Mouse (Mus musculus) heart, postnatal 14 days (tissue): ENCODE results near the gene Il21r. TPM values are rescaled to one million over a fixed set of nuclear protein-coding genes. Genes with fewer than 3 reads are reported as not detected.
A peak's percentile ranks its signal among the peaks of the same experiment; 100 is the strongest.

Experiments
- DNase-seq, 2 experiments: peaks; one replicate each; pipeline ENCODE4 v3.0.0; 2021 to 2022
- intact Hi-C: fragments of 180-260 bp; cut with DNase I; formaldehyde crosslinking; loops from one replicate; pipeline ENCODE4 v1.15.1; 2025
- total RNA-seq, 2 experiments: library from RNA; stranded (reverse); gene quantifications; 2 replicates each; pipeline ENCODE4 v1.2.3; 2021

Il21r gene
- total RNA-seq, 2 experiments from 2014 or later, result 0.55 to 3.1 TPM

DNA sequence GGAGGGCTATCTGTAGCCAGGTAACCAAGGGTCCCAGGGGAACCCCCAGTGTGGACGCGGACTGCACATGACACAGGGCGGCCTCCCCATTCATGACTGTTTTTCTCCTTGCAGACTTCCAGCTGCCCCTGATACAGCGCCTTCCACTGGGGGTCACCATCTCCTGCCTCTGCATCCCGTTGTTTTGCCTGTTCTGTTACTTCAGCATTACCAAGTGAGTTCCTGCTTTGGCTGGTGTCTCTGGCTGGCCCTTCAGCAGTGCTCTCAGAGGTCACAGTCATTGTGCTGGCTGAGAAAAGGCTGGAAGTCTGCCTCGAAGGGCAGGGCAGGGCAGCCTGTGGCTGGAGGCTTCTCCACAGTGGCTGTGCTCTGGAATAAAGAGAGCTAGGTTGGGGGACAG lies 30.5 kb upstream of the Il21r start:
- intact Hi-C loops, result no loop called here
- no peak for DNase-seq

DNA sequence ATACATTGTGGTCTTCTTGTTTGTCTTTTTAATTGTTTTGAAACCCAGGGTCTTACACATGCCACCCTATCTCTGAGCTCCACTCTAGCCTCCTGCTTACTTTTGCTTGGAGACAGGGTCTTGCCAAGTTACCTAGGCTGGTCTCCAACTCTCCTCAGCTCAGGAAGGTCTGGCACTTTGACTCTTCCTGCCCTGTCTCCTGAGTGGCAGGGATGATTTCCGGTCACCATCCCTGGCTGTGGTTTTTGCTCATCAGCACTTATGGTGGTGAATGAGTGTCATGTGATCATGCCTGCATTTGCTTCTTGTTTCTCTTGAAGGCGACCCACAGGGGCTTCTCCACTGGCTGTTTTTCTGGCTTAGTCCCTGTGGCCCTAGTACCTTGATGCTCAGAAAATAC lies 29.4 kb upstream of the Il21r start:
- no peak for DNase-seq
- intact Hi-C loops, result no loop called here

DNA sequence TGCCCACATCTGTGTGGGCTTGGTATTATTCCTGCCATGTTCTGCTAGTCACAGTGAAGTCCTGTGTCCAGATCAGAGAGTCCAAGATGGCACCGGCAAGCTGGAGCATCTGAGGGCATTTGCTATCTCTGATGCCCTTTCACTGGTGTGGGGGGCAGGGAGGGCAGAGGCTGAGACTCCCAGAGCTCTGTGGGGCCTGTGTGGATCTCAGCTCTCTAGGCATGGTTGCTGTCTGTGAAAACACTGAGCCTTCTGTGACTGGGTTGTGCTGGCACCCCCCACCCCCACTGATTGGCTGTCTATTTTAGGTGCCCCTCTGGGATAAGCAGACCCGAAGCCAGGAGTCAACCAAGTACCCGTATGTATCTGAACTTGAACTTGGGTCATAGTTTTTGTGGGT lies 28.4 kb upstream of the Il21r start:
- DNase-seq, result no peak
- intact Hi-C loops, result no loop called here

DNA sequence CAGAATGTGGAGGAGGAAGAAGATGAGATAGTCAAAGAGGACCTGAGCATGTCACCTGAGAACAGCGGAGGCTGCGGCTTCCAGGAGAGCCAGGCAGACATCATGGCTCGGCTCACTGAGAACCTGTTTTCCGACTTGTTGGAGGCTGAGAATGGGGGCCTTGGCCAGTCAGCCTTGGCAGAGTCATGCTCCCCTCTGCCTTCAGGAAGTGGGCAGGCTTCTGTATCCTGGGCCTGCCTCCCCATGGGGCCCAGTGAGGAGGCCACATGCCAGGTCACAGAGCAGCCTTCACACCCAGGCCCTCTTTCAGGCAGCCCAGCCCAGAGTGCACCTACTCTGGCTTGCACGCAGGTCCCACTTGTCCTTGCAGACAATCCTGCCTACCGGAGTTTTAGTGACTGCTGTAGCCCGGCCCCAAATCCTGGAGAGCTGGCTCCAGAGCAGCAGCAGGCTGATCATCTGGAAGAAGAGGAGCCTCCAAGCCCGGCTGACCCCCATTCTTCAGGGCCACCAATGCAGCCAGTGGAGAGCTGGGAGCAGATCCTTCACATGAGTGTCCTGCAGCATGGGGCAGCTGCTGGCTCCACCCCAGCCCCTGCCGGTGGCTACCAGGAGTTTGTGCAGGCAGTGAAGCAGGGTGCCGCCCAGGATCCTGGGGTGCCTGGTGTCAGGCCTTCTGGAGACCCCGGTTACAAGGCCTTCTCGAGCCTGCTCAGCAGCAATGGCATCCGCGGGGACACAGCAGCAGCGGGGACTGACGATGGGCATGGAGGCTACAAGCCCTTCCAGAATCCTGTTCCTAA lies 27.3 kb upstream of the Il21r start:
- intact Hi-C loops, result loop anchor here (2.0 kb wide), 1 partner anchor 13 kb away; no protein-coding TSS in a partner anchor
- DNase-seq, result no peak

DNA sequence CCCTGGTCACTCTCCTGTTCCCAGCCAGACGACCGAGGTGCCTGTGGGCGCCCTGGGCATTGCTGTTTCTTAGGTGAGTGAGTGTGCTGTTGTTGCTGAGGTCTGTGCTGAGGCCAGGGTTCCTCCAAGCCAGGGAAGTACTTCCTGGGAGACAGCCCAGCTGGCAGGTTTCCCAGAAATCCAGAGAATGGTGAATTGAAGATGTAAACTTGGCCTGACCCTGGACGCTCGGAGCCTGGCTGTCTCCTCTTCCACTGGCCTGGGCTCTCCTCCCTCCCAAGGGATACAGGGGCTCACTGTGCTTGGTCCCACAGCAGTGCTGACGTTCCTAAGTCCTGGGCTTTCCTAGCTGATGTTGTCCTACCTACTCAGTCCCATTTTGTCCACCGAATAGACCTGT lies 26.2 kb upstream of the Il21r start:
- intact Hi-C loops, result loop anchor here (2.0 kb wide), 1 partner anchor 14 kb away; no protein-coding TSS in a partner anchor
- DNase-seq, result peak; percentile 75 to 84

DNA sequence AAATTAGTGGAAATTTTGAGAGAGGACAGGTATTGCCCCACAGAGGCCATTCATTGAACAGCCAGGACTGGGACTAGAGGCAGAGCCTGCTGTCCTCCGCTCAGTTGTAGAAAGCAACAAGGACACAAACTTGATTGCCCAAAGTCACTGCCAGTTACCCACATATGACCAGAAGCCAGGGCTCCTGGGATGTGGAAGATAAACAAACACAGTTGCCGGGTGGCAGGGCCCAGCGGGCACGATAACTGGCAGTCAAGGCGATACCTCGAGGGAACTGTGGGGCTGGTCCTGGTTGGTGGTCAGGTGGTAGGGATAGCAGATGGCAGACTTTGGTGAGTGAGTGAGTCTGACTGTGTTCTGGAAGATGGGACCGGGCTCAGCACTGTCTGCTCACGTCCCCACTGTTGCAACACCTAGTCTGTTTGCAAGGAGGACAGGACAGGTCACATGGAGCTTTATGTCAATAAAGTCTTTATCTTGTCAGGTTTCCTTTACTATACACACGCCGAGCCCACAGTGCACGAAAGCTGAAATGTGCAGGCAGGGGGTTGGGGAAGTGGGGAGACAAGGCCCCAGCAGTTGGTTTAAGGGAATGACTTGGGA lies 25.6 kb upstream of the Il21r start:
- intact Hi-C loops, result loop anchor here (2.0 kb wide), 2 partner anchors 15 to 25 kb away; partner anchors contain the start of gene Il4ra
- DNase-seq, result peak; percentile 43 to 55

DNA sequence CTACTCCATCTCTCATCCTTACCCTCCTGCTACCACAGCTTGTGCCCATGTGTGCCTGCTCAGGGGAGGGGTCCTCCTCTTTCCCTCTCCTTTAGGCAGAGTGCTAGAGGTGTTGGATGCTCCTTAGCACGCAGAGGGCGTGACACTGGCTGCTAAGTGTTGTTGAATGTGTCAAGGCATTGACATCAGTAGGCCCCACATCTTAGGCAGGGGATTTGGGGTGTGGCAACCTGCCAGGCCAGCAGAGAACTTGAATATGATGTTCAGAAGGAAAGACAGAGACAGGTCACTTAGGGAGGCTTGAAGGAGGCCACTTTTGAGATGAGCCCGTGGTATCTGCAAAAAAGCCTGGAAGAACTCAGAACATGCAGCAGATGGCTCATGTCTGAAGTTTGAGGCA lies 25.1 kb upstream of the Il21r start:
- intact Hi-C loops, result loop anchor here (2.0 kb wide), 1 partner anchor 25 kb away; the partner anchor contains the start of gene Il4ra
- DNase-seq, result no peak

DNA sequence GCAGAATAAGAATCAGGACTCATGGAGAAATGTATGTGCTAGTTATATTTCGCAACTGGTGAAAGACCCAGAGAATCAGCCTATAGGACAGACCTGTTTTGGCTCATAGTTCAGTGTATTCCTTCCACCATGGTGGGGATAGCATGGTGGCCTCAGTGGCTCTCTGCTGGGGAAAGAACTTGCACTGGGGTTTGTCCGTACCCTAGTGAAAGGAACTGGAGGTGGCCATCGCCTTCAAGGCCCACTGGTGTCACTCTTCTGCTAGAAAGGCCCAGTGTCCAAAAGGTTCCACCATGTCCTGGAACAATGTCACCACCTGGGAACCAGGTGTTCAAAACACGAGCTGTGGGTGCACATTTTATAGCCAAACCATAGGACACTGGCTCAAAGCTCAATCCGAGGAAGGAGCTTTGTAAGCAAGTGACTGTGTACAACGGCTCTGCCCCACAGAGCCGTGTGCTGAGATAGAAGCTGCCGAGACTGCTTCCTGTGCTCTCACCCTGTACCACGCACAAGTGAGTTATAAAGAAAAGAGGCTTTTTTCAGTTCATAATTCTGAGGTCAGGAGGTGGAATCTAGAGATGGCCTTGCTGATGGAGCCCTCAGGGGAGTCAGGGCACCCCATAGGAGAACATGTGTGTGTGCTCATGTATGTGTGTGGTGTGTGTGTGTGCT lies 23.5 kb upstream of the Il21r start:
- intact Hi-C loops, result loop anchor here (2.0 to 5.0 kb wide), 4 partner anchors 27 to 157 kb away; partner anchors contain the start of genes Il4ra and Nsmce1

DNA sequence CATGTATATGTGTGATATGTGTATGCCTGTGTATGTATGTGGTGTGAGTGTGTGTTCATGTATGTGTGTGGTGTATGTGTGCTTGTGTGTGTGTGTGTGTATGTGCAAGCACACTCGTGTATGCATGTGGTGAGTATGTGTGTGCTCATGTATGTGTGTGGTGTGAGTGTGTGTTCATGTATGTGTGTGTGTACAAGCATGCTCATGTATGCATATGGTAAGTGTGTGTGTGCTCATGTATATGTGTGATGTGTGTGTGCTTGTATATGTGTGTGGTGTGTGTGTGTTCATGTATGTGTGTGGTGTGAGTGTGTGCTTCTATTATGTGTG lies 23.0 kb upstream of the Il21r start:
- intact Hi-C loops, result loop anchor here (2.0 to 5.0 kb wide), 3 partner anchors 59 to 158 kb away; partner anchors contain the start of gene Nsmce1

More for the DNA sequence above, 23.5 kb upstream of the Il21r start:
- DNase-seq, result no peak

DNA sequence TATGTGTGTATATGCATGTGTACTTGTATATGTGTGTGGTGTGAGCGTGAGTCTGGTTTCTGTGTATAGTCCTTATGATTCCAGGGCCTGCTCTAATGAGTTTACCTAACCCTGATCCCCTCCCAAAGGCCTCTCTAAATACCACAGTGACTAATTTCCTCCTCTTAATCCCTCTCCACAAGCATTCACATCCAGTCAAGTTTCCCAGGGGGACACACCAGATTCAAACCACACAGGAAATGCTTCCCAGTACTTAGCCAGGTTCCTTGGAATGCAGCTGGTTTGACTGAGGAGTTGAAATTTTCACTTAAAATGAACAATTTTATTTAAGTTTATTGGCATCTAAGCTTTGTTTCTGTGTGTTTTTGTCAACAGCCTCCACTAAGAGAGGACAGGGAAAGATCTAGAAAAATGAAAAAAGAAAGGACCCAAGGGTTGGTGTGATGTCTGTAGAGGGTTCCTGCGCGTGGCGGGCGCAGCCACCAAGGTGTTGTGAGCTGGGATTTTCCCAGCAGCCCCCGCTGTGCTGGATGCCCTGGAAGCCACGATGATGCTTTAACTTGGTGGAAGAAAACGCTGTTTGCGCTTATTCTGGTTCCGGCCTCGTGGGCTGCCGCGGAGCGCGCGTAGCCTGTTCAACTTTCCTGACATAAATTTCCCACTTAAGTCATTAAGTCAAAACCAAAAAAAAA lies 22.5 kb upstream of the Il21r start:
- DNase-seq, result no peak
- intact Hi-C loops, result loop anchor here (1.0 to 5.0 kb wide), 4 partner anchors 58 to 158 kb away; partner anchors contain the start of gene Nsmce1

More for the DNA sequence above, 23.0 kb upstream of the Il21r start:
- no peak for DNase-seq

DNA sequence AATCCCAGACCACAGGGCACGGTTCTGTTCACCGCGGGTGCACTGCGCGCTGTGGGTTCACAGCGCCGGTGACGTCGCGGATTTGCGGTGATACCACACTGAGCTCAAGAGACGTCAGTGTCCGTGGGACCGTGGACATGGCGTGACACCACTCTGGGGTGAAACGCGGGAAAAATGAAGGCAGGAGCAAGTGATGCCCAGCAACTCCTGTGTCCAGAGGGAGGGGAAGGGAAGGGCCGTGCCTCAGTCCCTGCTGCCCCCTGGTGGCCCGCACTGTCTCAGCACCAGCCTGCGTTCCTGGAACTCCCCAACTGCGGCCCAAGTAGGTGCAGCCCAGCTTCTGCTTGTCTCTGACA lies 21.9 kb upstream of the Il21r start:
- peak; percentile 91 to 95 for DNase-seq
- intact Hi-C loops, result loop anchor here (1.0 to 5.0 kb wide), 4 partner anchors 58 to 159 kb away; partner anchors contain the start of gene Nsmce1

DNA sequence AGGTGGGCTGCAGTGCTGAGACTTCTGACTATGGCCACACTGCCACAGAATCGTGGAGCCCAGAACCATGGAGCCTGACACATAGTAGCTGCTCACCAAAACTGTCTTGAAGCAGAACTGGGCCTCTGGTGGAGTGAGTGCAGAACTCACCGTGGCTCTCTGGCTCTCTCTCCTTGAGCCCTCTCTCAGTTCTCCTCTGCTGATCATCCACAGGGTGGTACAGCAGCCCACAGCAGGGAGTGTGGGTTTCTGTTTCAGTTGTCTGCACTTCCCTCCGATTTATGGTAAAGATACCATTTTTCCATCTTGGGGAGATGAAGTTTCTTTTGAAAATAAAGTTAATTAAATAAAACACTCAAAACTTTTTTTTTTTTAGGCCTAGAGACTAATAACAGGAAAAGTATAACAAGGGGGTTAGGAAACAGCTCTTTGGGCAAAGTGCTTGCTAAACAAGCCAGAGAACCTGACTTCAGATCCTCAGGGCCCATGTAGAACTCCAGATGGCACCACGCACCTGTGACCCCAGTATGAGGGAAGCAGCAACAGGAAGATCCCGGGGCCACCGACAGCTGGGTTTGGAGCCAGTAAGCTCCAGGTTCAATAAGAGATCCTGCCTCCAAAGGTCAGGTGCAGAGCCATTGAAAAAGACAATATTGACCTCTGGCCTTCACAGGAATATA lies 19.8 kb upstream of the Il21r start:
- intact Hi-C loops, result loop anchor here (5.0 kb wide), 2 partner anchors 91 to 161 kb away; partner anchors contain the start of gene Nsmce1
- no peak for DNase-seq

DNA sequence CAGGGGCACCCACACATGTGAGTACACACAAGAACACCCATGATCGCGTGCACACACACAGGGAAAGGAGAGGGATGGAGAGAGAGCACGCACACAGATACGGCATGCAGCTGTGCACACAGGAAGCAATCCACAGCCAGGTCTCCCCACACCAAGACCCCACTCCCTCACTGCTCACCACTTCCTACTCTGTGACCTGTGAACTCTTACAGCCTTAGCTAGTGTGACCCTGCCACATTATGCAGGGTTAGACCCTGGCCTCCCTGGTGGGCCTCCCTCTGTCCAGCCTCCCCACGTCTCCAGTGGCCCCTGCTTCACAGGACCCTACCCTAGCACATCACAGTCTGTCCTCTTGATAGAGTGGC lies 19.2 kb upstream of the Il21r start:
- intact Hi-C loops, result loop anchor here (5.0 kb wide), 2 partner anchors 92 to 162 kb away; partner anchors contain the start of gene Nsmce1

DNA sequence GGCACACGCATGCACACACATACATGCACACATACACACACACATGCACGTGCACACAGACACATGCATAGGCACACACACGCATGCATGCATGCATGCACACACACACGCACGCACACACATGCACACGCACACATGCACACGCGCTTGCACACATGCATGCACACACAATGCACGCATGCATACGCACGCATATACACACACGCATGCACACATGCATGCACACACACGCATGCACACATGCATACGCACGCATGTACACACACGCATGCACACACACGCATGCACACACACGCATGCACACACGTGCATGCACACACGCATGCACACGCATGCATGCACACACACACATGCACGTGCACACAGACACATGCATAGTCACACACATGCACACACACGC lies 16.9 kb upstream of the Il21r start:
- DNase-seq, result no peak
- intact Hi-C loops, result no loop called here

More for the DNA sequence above, 19.2 kb upstream of the Il21r start:
- no peak for DNase-seq

DNA sequence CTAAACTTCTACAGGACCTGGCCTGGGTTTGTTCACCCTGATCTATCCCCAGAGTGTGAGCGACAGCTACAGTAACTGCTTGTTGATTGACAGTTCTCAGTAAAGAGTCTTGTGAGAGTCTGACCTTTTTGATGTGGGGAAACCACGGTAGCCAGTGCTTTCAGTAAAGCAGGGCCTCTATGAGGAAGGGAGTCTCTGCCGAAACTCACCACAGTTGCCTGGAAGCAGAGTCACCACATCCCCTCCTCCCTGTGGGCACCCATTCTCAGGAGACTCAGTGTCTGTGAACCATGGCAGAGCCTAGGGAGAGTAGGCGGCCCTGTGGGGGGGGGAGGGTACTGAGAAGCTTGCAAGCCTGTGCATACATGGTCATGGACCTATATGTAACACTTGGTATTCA lies 14.5 kb upstream of the Il21r start:
- DNase-seq, result no peak
- intact Hi-C loops, result no loop called here

DNA sequence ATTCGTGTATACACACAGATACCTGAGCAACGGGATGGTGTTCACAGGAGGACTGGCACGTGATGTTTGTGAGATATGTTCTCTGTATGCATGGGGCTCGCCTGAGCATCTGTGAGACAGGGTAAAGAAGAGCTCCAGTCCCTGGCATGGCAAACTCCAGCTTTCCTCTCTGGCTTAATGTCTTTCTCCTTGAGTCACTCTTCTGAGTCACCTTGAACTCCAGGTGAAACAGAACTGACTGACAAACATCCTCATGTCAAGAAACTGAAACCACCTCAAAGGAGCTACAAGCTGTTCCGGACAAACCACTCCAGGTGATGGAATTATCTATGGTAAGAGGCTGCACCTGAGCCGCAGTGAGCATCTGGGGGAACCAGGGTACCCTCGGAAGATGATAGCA lies 13.3 kb upstream of the Il21r start:
- no peak for DNase-seq
- intact Hi-C loops, result no loop called here

DNA sequence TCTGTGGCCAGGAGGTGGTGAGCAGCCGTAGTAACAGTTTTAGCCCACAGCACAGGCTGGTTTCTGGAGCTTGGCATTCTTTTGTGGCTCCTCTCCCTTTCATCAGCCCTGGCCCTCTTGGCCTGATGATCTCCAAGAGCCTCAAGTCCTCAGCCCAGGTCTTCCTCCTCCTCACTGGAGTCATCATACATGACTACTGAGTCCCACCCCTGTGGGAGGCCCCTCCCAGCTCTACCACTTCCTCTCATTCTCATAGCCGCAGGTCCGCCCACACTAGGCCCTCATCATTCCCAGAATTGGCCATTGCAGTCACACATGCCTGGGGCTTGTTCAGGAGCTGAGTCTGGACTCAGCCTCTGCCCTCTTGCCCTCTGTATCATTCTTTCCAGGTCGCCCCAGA lies 9.4 kb upstream of the Il21r start:
- DNase-seq, result no peak
- intact Hi-C loops, result no loop called here

DNA sequence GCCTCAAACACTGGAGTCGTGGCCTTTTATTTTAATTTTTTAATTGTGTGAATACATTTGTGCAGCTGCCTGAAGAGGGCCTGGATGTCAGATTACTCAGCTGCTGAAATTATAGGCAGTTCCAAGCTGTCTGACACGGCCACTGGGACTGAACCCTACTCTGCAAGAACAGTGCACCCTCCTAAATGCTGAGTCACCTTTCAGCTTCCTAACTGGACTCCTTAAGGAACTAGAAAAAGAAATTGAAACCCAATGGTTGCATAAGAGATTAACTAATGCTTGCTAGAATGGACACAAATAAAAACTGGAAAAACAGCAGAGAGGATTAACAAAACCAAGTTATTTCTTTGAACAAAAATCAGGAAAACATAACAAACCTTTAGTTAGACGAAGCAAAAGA lies 6.8 kb upstream of the Il21r start:
- DNase-seq, result no peak
- intact Hi-C loops, result no loop called here

DNA sequence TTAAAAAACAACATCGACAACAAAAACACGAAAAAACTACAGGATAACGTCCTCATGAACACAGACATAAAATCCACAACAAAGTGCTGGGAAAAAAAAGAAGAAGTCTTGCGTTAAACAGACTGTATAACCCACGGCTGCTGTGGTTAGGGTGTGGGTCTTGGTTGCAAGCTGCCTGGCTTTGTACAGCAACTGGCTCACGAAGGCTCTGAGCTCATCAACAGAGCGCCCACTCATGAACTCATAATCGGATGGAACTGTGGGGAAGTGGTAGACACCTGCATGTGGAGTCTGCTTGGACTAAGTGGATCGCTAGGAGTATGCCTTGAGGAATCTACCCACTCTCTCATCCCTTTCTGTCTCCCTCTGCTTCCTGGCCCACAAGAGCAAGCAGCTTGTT lies 6.1 kb upstream of the Il21r start:
- intact Hi-C loops, result no loop called here
- no peak for DNase-seq
